ENCODE assay signal across 17 mouse cellular contexts in genomic region chr12:113042543-113042942, GRCm38 (mm10). TPM values are rescaled to one million over a fixed set of nuclear protein-coding genes. Genes with fewer than 3 reads are reported as not detected.
A peak's percentile ranks its signal among the peaks of the same experiment; 100 is the strongest.
DNase-seq lines count a peak whose midpoint lies in the region; ATAC-seq and TF ChIP-seq lines count a peak whose summit lies in the region.
"Had no signal": no experiment of that assay in that cellular context is flagged by ENCODE, and none has a peak within 500 bp of the region (broad histone marks: within the 10 kb centered on the region; RNA-seq: fewer than 3 reads in every experiment).

No protein-coding gene starts in this region.

- no peaks in the 10 kb centered on the region for H3K9me3 ChIP-seq in liver, embryonic 11.5 days (ENCODE audit: control insufficient read depth, low read length)
- H3K9me3 ChIP-seq: megakaryocyte, embryonic 14.5 days had no signal

- no peaks in the 10 kb centered on the region for H3K27me3 ChIP-seq in liver, embryonic 11.5 days (replicated peaks; ENCODE audit: control insufficient read depth, insufficient read depth, low read length)
- no peaks in the 10 kb centered on the region for H3K27me3 ChIP-seq in myocyte (ENCODE audit: control insufficient read depth, insufficient read depth, insufficient read length)
- H3K27me3 ChIP-seq: CH12.LX had no signal

- no peak overlapping the region for H3ac ChIP-seq in myocyte (ENCODE audit: control insufficient read depth, insufficient read length)

- peak overlapping the region; percentile 55 for H3K27ac ChIP-seq in liver, embryonic 11.5 days (ENCODE audit: low read depth, low read length)

- peaks cover 19% of the 10 kb centered on the region for H3K4me1 ChIP-seq in liver, embryonic 11.5 days (replicated peaks; ENCODE audit: control insufficient read depth, insufficient read depth, low read length)

- H3K4me3 ChIP-seq in liver, embryonic 11.5 days (ENCODE audit: low read depth, low read length), result no peak overlapping the region
- H3K4me3 ChIP-seq in myocyte, result no peak overlapping the region
- H3K4me3 ChIP-seq: erythroblast, embryonic 14.5 days; megakaryocyte, embryonic 14.5 days had no signal

- peaks cover 81% of the 10 kb centered on the region for H3K79me2 ChIP-seq in myocyte (ENCODE audit: control insufficient read depth, insufficient read depth)

- WGBS in liver, embryonic 11.5 days, result 44% methylated on average over 2 of the region's 2 CpGs

- DNase-seq in spleen, postnatal 36 days (ENCODE audit: low spot score in 2 of 2), result peak; percentile 44 to 58
- DNase-seq in spleen, postnatal 14 days (ENCODE audit: low spot score in 2 of 2), result no peak
- no peak for DNase-seq in liver, embryonic 11.5 days (ENCODE audit: low spot score)
- DNase-seq in gastrocnemius, postnatal 36 days, result no peak
- DNase-seq in layer of hippocampus, postnatal 25 days (ENCODE audit: extremely low spot score in 1 of 2, low spot score in 1 of 2), result no peak
- DNase-seq: cerebellum, postnatal 10 days; heart, postnatal 14 days; lung, adult 18-20 months; right cerebral cortex, postnatal 14 days; thymus, postnatal 36 days had no signal

- H3K4me2 ChIP-seq in liver, embryonic 11.5 days, result peak overlapping the region; percentile 41
- H3K4me2 ChIP-seq in myocyte (ENCODE audit: low read depth), result peak overlapping the region; percentile 35

- H3K36me3 ChIP-seq in liver, embryonic 11.5 days (ENCODE audit: control insufficient read depth, insufficient read depth, low read length), result no peaks in the 10 kb centered on the region; the same call in none of the 2 replicates
- H3K36me3 ChIP-seq in myocyte (ENCODE audit: control insufficient read depth, insufficient read depth), result peaks cover 16% of the 10 kb centered on the region

- intact Hi-C loops in gastrocnemius, postnatal 36 days (cut with DNase I), result loop anchor here (5.0 kb wide), 1 partner anchor 35 kb away; no protein-coding TSS in a partner anchor

- ATAC-seq in common myeloid progenitor, adult 5-6 weeks (replicated peaks; ENCODE audit: low read depth, poor library complexity, severe bottlenecking), result peak; percentile 56
- peak; percentile 88 for ATAC-seq in liver, embryonic 11.5 days (replicated peaks; ENCODE audit: low FRiP score)

- no peak for TF ChIP-seq POLR2A in myocyte (IDR thresholded peaks at IDR 0.05; ENCODE audit: insufficient read length, low read depth)

- H3K9ac ChIP-seq in liver, embryonic 11.5 days (ENCODE audit: low read depth, low read length), result no peak overlapping the region

TF ChIP-seq in myocyte, 11 proteins besides CTCF, POLR2A, EP300 and RAD21:
- TF ChIP-seq TCF3 (IDR thresholded peaks at IDR 0.05; ENCODE audit: insufficient read length, low read depth), result no peak
- no peak for TF ChIP-seq MAX (IDR thresholded peaks at IDR 0.05; ENCODE audit: low read depth)
- TF ChIP-seq E2F4 (IDR thresholded peaks at IDR 0.05; ENCODE audit: insufficient read depth), result no peak
- no peak for TF ChIP-seq USF1 (IDR thresholded peaks at IDR 0.05; ENCODE audit: low read depth)
- TF ChIP-seq POLR2AphosphoS2 (IDR thresholded peaks at IDR 0.05; ENCODE audit: insufficient read length, low read depth), result no peak
- no peak for TF ChIP-seq REST (IDR thresholded peaks at IDR 0.05; ENCODE audit: insufficient read depth, insufficient read length)
- TF ChIP-seq SRF (IDR thresholded peaks at IDR 0.05; ENCODE audit: control insufficient read depth, insufficient read length, low read depth), result no peak
- TF ChIP-seq MYOD1 (IDR thresholded peaks at IDR 0.05; ENCODE audit: control insufficient read depth in 1 of 3, insufficient read length in 2 of 3, low read depth in 2 of 3), result no peak
- TF ChIP-seq TCF12 (IDR thresholded peaks at IDR 0.05; ENCODE audit: insufficient read depth, poor library complexity, severe bottlenecking), result no peak
- no peak for TF ChIP-seq CEBPB (IDR thresholded peaks at IDR 0.05; ENCODE audit: insufficient read depth, poor library complexity, severe bottlenecking)
- TF ChIP-seq MYOG (IDR thresholded peaks at IDR 0.05; ENCODE audit: control insufficient read depth in 1 of 3, insufficient read depth in 1 of 3, insufficient read length in 2 of 3, low read depth in 2 of 3), result no peak

RNA-seq across cellular contexts. Expression of gene Pacs2, which starts 28.2 kb away (rescaled TPM):
- total RNA-seq in common myeloid progenitor, adult 5-6 weeks (2017), result 15.5 and 15.9 TPM in 2 replicates
- 11.0 and 11.9 TPM in 2 replicates for polyA plus RNA-seq in liver, embryonic 11.5 days (2014; fragmentation: Nextera tagmentation; extraction: Ambion mirVana)
- 89.3 TPM for polyA plus RNA-seq in myocyte (2012; fragmentation: generic; extraction: Trizol)
- 10 to 100 TPM; 34.9 to 36.6 TPM for total RNA-seq in gastrocnemius, postnatal 36 days (2021)
- total RNA-seq in layer of hippocampus, postnatal 25 days (2021), result 10 to 100 TPM; 94.2 to 97.8 TPM

RNA-seq across cellular contexts. Expression of gene Tex22, which starts 31.8 kb away (rescaled TPM):
- total RNA-seq in common myeloid progenitor, adult 5-6 weeks (2017), result not detected in 2 replicates
- not detected in 2 replicates for polyA plus RNA-seq in liver, embryonic 11.5 days (2014; fragmentation: Nextera tagmentation; extraction: Ambion mirVana)
- polyA plus RNA-seq in myocyte (2012; fragmentation: generic; extraction: Trizol), result 0.11 TPM
- total RNA-seq in gastrocnemius, postnatal 36 days (2021), result under 1 TPM; 0.22 to 0.31 TPM
- total RNA-seq in layer of hippocampus, postnatal 25 days (2021), result 1 to 10 TPM in 1 of 2 experiments, under 1 TPM in 1; 0.64 to 1.2 TPM
- polyA plus RNA-seq: erythroblast, embryonic 14.5 days; kidney, embryonic 14.5 days; stomach, embryonic 14.5 days had no signal

RNA-seq across cellular contexts. Expression of gene Brf1, which starts 42.0 kb away (rescaled TPM):
- 52.4 and 55.2 TPM in 2 replicates for total RNA-seq in common myeloid progenitor, adult 5-6 weeks (2017)
- 51.8 and 52.9 TPM in 2 replicates for polyA plus RNA-seq in liver, embryonic 11.5 days (2014; fragmentation: Nextera tagmentation; extraction: Ambion mirVana)
- 27.9 TPM for polyA plus RNA-seq in myocyte (2012; fragmentation: generic; extraction: Trizol)
- 10 to 100 TPM; 16.8 to 20.9 TPM for total RNA-seq in gastrocnemius, postnatal 36 days (2021)
- total RNA-seq in layer of hippocampus, postnatal 25 days (2021), result 10 to 100 TPM; 46.6 to 61.8 TPM

RNA-seq across cellular contexts. Expression of gene Mta1, which starts 55.5 kb away (rescaled TPM):
- 46.9 and 53.3 TPM in 2 replicates for total RNA-seq in common myeloid progenitor, adult 5-6 weeks (2017)
- polyA plus RNA-seq in liver, embryonic 11.5 days (2014; fragmentation: Nextera tagmentation; extraction: Ambion mirVana), result 17.7 and 19.2 TPM in 2 replicates
- polyA plus RNA-seq in myocyte (2012; fragmentation: generic; extraction: Trizol), result 101 TPM
- 10 to 100 TPM; 32.3 to 36.1 TPM for total RNA-seq in gastrocnemius, postnatal 36 days (2021)
- total RNA-seq in layer of hippocampus, postnatal 25 days (2021), result 10 to 100 TPM; 73.9 to 84.4 TPM

Comparison
In these comparisons a context has a peak if more than half of its experiments do, and no peak if none do; other contexts are left out.
1. DNase-seq: peak in spleen, postnatal 36 days (2 of 2); none in spleen, postnatal 14 days (0 of 2), liver, embryonic 11.5 days (single experiment), gastrocnemius, postnatal 36 days (0 of 2) and layer of hippocampus, postnatal 25 days (0 of 2).